Mouse (Mus musculus): ENCODE data around the gene Atat1. TPM values are rescaled to one million over a fixed set of nuclear protein-coding genes. Genes with fewer than 3 reads are reported as not detected.

Gene Atat1
- total and polyA plus RNA-seq, 3 experiments = 4.4 to 14.4 TPM; not detected in 1

DNA sequence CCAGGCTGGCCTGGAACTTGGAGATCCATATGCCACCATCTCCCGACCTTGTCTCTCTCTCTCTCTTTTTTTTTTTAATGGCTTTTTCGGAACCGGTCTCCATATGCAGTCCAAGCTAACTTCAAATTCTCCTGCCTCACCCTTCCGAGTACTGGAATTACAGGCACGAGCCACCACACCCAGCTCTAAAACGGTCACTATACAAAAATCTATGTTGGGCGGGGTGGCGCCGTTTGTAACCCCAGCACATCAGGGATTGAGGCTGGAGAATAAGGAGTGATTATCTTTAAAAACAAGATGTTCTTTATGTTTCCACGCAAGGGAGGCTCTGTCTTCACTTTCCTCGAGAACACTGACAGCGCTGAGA lies 49.1 kb downstream of the Atat1 start:
- peaks cover 3 to 25% of the 10 kb centered on the region in 2 experiments; a peak in 3 of 4 replicates for H3K4me1 ChIP-seq (ENCODE audit: control insufficient read depth in 1 of 2, insufficient read depth in 2 of 2, low read length in 2 of 2)
- no peaks in the 10 kb centered on the region; the same call in 1 of the 2 replicates for H3K79me2 ChIP-seq (ENCODE audit: control insufficient read depth, insufficient read depth, low read length, poor library complexity)
- H3K36me3 ChIP-seq (ENCODE audit: control insufficient read depth in 1 of 2, insufficient read depth in 2 of 2, low read length in 2 of 2) = peaks cover 3 to 17% of the 10 kb centered on the region in 2 experiments; a peak in 3 of 4 replicates
- H3K9ac ChIP-seq (ENCODE audit: control insufficient read depth, low read depth, low read length, poor library complexity, severe bottlenecking) = peak overlapping the region; percentile 78
- H3K27ac ChIP-seq (ENCODE audit: control insufficient read depth, low read depth, low read length) = peak overlapping the region; percentile 10; the same call in 1 of the 2 replicates
- H3K9me3 ChIP-seq (replicated peaks; ENCODE audit: insufficient read depth, low read length) = no peaks in the 10 kb centered on the region
- no peak for TF ChIP-seq NELFE (IDR thresholded peaks at IDR 0.05; ENCODE audit: low read depth, low read length)
- TF ChIP-seq E2F4 (IDR thresholded peaks at IDR 0.05; ENCODE audit: borderline replicate concordance, low read depth, low read length) = no peak
- TF ChIP-seq ETS1 (IDR thresholded peaks at IDR 0.05; ENCODE audit: low read depth, low read length) = 0 out of 2 replicates have a peak, but pooled peaks have one; percentile 10
- TF ChIP-seq UBTF (IDR thresholded peaks at IDR 0.05; ENCODE audit: borderline replicate concordance, insufficient read depth, low read depth, low read length) = 0 out of 2 replicates have a peak, but pooled peaks have one; percentile 20
- H3K27me3 ChIP-seq (ENCODE audit: control insufficient read depth in 1 of 2, insufficient read depth in 2 of 2, low read length in 2 of 2) = no peaks in the 10 kb centered on the region
- H3K4me3 ChIP-seq (ENCODE audit: control insufficient read depth in 1 of 2, insufficient read depth in 1 of 2, low read depth in 2 of 2, low read length in 2 of 2) = peak overlapping the region; percentile 33 to 60
- DNase-seq (ENCODE audit: low read depth, low spot score) = no peak

DNA sequence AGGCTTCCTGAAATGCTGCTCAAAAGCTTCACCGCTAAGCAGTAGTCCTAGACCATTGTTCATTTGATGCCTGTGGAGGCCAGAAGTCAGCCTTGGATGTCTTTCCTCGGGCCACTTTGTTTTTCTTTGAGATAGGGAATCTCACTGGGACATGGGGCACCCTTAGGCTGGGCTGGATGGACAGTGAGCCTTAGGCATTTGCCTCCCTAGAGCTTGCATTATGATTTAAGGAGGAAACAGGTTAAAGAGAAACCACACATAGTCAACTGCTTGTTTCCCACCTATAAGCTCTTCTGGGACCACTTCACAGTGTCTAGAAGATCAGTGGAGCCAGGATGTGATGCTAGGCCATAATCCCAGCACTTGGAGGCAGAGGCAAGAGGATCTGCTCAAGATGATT lies 50.0 kb downstream of the Atat1 start:
- peaks cover 3 to 22% of the 10 kb centered on the region in 2 experiments; a peak in 3 of 4 replicates for H3K4me1 ChIP-seq (ENCODE audit: control insufficient read depth in 1 of 2, insufficient read depth in 2 of 2, low read length in 2 of 2)
- TF ChIP-seq POLR2AphosphoS2 (IDR thresholded peaks at IDR 0.05; ENCODE audit: low read length) (0 out of 2 replicates have a peak, but pooled peaks have one; percentile 15), POLR2AphosphoS5 (IDR thresholded peaks at IDR 0.05; ENCODE audit: borderline replicate concordance, low read depth, low read length) (no peak)
- no peaks in the 10 kb centered on the region for H3K27me3 ChIP-seq (ENCODE audit: control insufficient read depth in 1 of 2, insufficient read depth in 2 of 2, low read length in 2 of 2)
- no peaks in the 10 kb centered on the region for H3K9me3 ChIP-seq (replicated peaks; ENCODE audit: insufficient read depth, low read length)
- no peak overlapping the region for H3K9ac ChIP-seq (ENCODE audit: control insufficient read depth, low read depth, low read length, poor library complexity, severe bottlenecking)
- no peak overlapping the region for H3K27ac ChIP-seq (ENCODE audit: control insufficient read depth, low read depth, low read length)
- H3K79me2 ChIP-seq (ENCODE audit: control insufficient read depth, insufficient read depth, low read length, poor library complexity) = no peaks in the 10 kb centered on the region; the same call in 1 of the 2 replicates
- H3K36me3 ChIP-seq (ENCODE audit: control insufficient read depth in 1 of 2, insufficient read depth in 2 of 2, low read length in 2 of 2) = peaks cover 3 to 14% of the 10 kb centered on the region in 2 experiments; a peak in 3 of 4 replicates
- DNase-seq (ENCODE audit: low read depth, low spot score) = no peak
- no peak overlapping the region for H3K4me3 ChIP-seq (ENCODE audit: control insufficient read depth in 1 of 2, insufficient read depth in 1 of 2, low read depth in 2 of 2, low read length in 2 of 2)

- peaks cover 3 to 20% of the 10 kb centered on the region in 2 experiments; a peak in 3 of 4 replicates for H3K4me1 ChIP-seq (ENCODE audit: control insufficient read depth in 1 of 2, insufficient read depth in 2 of 2, low read length in 2 of 2)
- peak; percentile 54 for DNase-seq (ENCODE audit: low read depth, low spot score)
- no peaks in the 10 kb centered on the region for H3K9me3 ChIP-seq (replicated peaks; ENCODE audit: insufficient read depth, low read length)
- H3K79me2 ChIP-seq (ENCODE audit: control insufficient read depth, insufficient read depth, low read length, poor library complexity) = no peaks in the 10 kb centered on the region; the same call in 1 of the 2 replicates
- no peaks in the 10 kb centered on the region for H3K27me3 ChIP-seq (ENCODE audit: control insufficient read depth in 1 of 2, insufficient read depth in 2 of 2, low read length in 2 of 2)
- TF ChIP-seq USF2 (IDR thresholded peaks at IDR 0.05; ENCODE audit: borderline replicate concordance in 1 of 2, insufficient read depth in 1 of 2, low read depth in 1 of 2, low read length in 2 of 2) (no peak), HCFC1 (IDR thresholded peaks at IDR 0.05; ENCODE audit: low read depth, low read length) (no peak), POLR2AphosphoS2 (IDR thresholded peaks at IDR 0.05; ENCODE audit: low read length) (no peak), MAZ (IDR thresholded peaks at IDR 0.05; ENCODE audit: low read depth, low read length) (no peak), TAL1 (IDR thresholded peaks at IDR 0.05; ENCODE audit: low read length) (no peak), NELFE (IDR thresholded peaks at IDR 0.05; ENCODE audit: low read depth, low read length) (no peak), UBTF (IDR thresholded peaks at IDR 0.05; ENCODE audit: borderline replicate concordance, insufficient read depth, low read depth, low read length) (no peak), SMC3 (IDR thresholded peaks at IDR 0.05; ENCODE audit: low read depth, low read length) (no peak), CTCF (IDR thresholded peaks at IDR 0.05 in 2 of 3, conservative IDR thresholded peaks at IDR 0.05 in 1 of 3; ENCODE audit: control insufficient read depth in 1 of 3, insufficient read depth in 1 of 3, low read depth in 2 of 3, low read length in 3 of 3, poor library complexity in 1 of 3, severe bottlenecking in 1 of 3) (no peak), MAFK (IDR thresholded peaks at IDR 0.05; ENCODE audit: borderline replicate concordance, low read depth, low read length) (no peak), ETS1 (IDR thresholded peaks at IDR 0.05; ENCODE audit: low read depth, low read length) (no peak)
- no peak overlapping the region for H3K4me3 ChIP-seq (ENCODE audit: control insufficient read depth in 1 of 2, insufficient read depth in 1 of 2, low read depth in 2 of 2, low read length in 2 of 2)
- H3K36me3 ChIP-seq (ENCODE audit: control insufficient read depth in 1 of 2, insufficient read depth in 2 of 2, low read length in 2 of 2) = peaks cover 3 to 14% of the 10 kb centered on the region in 2 experiments; a peak in 3 of 4 replicates
- H3K27ac ChIP-seq (ENCODE audit: control insufficient read depth, low read depth, low read length) = no peak overlapping the region
- no peak overlapping the region for H3K9ac ChIP-seq (ENCODE audit: control insufficient read depth, low read depth, low read length, poor library complexity, severe bottlenecking)
Measured at GRCm38 (mm10) chr17:35859371-35859770, 50.5 kb downstream of the Atat1 start.
